Mouse (Mus musculus) cerebellum, adult (tissue): ENCODE measurements around the gene Bloc1s2.
A peak's percentile ranks its signal among the peaks of the same experiment; 100 is the strongest.

ENCODE experiments used
- ATAC-seq: cut with Nextera tagmentation; 2 replicates; pipeline ENCODE4 v1.9.2; 2017; ENCODE audit warnings: mild to moderate bottlenecking, moderate library complexity, mixed read lengths; ENCODE audit not compliant: insufficient number of reproducible peaks, low FRiP score, low TSS enrichment

Bloc1s2 gene

DNA sequence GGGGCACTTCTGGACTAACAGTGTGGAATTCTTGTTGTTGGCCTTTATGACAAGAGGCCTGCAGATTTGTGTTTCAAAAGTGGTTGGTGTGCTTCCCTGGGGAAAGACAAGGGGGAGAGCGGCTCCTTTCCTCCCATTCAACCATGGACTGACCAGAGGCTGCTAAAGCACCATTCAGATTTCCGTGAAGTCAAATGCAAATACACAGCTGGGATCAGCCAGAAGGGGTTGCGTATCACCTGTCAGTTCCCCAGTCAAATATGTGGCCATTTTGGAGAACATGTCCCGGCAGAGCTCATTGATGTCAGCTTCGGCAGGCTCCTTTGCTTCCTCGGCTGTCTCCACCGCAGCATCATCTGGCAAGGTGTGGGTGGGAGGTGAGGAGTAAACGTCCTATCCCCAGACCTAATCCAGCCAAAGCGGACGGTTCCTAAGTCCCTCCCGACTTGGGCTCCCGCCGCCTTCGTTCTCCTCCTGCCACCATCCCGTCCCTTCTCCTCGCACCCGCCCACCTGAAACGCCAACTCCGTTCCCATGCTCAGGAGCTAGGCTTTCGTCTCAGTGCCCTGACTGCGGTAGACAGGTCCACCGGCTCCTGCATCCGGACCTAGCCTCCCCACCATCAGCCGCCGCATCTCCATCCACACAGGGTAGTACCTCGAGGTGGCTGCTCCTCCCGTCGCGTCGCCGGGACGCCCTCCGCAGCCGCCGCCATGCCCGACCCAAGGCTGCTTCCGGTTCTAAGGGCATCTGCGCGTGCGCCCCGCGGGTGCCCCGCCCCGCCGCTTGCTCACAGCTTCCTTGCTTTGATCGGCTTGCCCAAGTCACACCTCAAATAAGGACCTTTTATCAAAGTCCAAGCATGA lies at the start of gene Bloc1s2:
TSS of gene Bloc1s2 (minus strand) at position 745 of the 866 bp plus-strand sequence.
- peak; percentile 88 for ATAC-seq

DNA sequence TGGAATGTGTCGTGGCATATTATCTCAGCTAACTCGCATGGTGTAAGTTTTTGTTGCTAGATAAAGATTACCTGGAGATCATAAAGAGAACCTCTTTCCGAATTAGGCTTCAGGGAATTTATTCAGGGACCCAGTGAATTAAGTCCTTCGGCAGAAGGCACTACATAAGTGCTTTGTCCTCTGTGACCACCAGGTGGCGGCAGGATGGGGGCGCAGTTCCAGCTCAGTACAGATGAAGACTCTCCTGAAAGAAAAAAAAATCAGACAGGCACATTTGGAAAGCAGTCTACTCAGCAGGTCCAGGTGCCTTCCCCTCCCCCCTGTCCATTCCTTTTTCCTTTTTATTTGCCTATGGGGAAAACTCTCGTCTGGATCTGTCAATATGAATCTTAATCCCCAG lies 48.9 kb upstream of the Bloc1s2 start:
- ATAC-seq, result peak; percentile 58; the same call in 1 of the 2 replicates

GRCm38 (mm10) chr19:44193906-44194305 lies 47.7 kb upstream of the Bloc1s2 start:
- ATAC-seq, result no peak

DNA sequence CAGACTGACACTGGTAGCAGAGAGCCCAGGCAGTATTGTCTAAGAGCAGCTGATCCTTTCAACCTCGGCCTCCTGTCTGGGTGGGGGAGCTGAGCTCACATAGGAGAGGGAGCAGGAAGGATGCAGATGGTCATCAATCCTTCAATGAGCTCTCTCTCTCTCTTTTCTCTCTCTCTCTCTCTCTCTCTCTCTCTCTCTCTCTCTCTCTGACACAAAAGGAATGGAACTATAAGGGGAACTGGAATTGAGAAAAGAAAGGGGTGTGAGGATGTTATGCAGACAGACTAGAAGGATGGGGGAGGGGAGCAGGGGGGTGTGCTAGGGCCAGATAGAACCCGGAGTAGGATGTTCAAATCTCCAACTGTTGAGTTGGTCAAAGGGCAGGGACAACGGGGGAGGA lies 46.1 kb upstream of the Bloc1s2 start, which contains the start of gene Pkd2l1:
TSS of gene Pkd2l1 (minus strand) at position 101 of the 400 bp plus-strand sequence.
- ATAC-seq, result no peak

DNA sequence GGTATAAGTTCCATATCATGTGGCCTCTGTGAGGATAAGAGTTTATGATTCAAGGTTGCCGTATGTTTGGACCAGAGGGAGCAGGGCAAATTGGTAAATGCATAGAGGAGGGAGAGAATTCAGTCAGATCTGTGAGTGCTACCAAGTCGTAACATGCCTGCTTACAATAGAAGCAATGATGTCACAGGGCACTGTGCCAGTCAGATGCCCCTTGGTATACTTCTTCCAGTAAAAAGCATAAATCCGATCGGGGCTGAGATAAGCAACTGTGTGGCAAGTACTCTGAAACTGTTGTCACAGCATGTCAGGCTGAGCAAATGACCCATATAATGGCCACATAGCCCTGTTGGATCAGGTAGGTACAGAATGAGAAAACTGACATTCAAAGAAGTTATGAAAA lies 42.8 kb upstream of the Bloc1s2 start:
- no peak for ATAC-seq

GRCm38 (mm10) chr19:44183968-44184367 lies 37.7 kb upstream of the Bloc1s2 start:
- ATAC-seq, result no peak

- no peak for ATAC-seq
These were observed 34.3 kb upstream of the Bloc1s2 start for GRCm38 (mm10) chr19:44180502-44180901.

DNA sequence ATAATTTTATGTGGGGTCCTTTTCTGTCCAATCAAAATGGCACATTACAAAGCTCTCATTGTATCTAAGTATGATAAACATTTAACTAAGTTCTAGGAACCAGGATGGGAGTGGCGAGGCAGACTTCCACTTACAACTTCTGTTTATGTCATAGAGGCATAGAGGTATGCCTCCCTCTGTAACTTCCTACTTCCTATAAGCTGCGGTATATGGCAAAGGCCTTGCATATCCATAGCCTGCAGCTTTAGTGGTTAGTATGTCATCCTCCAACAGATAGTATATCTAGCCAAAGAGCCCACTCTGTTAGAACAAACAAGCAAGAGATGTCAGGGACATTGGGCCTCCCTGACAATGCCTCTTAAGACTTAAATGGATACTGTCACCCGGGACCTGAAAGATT lies 30.5 kb upstream of the Bloc1s2 start:
- ATAC-seq, result no peak

DNA sequence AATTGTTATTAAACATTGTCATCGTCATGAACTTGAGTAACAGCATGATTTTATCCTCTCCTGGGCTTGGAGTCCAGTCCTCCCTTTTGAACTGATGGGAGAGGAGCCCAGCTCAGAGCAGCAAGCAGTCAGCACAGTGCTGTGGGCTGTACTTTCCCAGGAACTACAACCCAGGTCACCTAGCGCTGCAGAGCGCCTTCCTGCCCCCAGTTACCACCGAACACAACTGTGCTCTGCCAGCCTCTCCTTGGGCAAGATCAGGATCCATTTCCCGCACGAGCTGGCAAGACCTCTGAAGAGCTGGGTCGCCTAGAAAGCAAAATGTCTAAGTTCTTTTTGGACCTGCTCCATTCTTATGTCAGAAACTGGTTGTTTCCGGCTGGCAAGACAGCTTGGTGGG lies 28.6 kb upstream of the Bloc1s2 start:
- no peak for ATAC-seq

DNA sequence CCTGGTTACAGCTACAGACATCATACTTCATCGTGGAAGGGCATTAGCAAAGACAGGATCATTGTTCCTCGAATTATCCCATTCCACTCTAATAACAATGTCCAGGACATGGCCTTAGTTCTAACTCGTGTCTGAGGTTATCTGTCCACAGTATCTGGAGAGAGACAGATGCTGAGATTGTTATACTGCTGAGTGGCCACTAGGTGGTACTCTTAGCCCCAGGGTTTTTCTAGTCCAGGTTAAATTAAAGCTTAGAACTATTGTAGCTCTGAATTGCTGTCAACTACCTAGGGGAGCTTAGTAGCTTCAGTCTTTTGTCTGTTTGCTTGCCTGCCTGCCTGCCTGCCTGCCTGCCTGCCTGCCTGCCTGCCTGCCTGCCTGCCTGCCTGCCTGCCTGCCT lies 15.3 kb upstream of the Bloc1s2 start:
- ATAC-seq, result no peak

DNA sequence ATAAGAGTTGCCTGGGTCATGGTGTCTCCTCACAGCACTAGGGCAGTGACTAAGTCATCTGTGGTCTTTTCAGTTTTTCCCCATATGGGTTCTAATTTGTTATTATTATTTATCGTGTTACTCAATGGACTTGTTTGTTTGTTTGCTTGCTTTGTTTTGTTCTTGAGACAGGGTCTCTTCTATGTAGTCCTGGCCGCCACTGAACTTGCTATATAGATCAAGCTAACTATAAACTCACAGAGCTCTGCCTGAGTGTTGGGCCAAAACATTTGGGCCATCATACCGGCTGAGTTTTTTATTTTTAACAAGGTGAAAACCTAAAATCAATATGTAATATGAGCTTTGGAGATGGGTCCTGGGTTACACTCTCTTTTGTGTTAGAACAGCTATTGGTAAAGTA lies 13.1 kb upstream of the Bloc1s2 start:
- ATAC-seq, result no peak

- ATAC-seq, result no peak
These were observed 10.8 kb upstream of the Bloc1s2 start for GRCm38 (mm10) chr19:44157005-44157404.

DNA sequence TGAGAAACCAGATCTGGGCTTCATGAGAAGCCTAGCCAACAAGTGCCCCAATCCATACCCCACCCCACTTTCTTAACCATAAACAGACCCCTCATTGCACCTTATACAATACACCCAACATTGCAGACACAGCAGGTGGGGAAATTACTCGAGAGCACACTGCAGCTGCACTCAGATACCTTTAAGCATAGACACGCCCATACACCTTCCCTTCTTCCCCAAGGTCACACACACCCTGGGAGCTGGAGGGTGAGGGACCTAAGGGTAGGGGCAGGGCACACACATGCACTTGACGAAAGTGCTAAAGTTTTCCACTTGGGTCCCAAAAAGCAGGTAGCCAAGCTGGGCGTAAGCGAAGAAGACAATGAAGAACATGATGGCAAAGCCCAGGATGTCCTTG lies 7.5 kb upstream of the Bloc1s2 start:
- ATAC-seq, result no peak

DNA sequence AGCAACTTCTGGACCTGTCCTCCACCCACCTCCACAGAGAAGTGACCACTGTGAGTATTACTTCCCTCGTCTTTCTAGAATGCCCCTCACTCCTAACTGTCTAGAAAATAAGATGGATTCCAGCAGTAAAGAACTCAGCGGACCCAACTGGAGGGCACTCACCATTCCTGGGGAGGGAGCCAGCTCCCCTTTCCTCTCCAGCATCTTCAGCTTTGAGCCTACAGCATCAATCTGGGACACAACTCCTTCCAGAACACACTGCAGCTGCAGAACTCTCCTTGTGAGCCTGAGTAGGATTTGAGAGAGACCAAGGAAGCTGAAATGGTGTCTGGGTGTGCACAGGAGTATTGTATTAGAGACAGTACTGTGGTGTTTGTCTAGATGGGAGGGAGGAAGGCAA lies 2.7 kb upstream of the Bloc1s2 start:
- ATAC-seq, result no peak

GRCm38 (mm10) chr19:44148345-44148744 lies 2.1 kb upstream of the Bloc1s2 start:
- ATAC-seq, result no peak

DNA sequence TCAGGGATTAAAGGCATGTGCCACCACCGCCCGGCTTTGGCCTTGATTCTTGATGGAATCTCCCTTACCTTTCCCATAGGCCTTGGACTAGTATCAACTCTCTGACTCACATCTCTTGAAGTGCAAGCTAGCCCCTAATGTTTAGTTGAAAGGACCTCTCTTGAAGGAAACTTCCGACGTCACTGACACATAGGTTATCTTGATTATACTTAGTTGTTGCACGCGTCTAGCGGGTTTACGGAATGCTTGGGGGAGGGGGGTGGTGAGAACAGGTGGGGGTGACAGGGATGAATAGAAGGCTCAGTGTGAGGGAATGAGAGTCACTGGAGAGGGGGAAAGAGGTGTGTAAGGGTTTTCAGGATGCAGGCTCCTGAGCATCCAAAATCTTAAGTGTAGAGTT lies 705 bp upstream of the Bloc1s2 start:
- ATAC-seq, result no peak

DNA sequence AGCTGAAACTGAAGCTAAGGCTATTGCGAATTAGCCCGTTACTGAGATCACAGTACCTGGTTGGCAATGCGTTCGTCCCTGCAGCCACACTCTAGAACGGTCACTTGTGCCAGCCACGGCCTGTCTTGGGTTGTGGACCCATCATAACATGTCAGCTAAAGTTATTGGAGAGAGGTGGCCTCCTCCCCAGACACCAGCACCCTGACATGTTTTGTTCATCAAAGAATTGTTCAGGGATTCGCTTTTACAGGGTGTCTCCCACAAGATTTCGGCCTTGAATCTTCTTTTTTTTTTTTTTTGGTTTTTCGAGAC lies 278 bp upstream of the Bloc1s2 start:
- peak; percentile 38; the same call in 1 of the 2 replicates for ATAC-seq

- no peak for ATAC-seq
These were observed 1.9 kb downstream of the Bloc1s2 start for GRCm38 (mm10) chr19:44144366-44144765.

DNA sequence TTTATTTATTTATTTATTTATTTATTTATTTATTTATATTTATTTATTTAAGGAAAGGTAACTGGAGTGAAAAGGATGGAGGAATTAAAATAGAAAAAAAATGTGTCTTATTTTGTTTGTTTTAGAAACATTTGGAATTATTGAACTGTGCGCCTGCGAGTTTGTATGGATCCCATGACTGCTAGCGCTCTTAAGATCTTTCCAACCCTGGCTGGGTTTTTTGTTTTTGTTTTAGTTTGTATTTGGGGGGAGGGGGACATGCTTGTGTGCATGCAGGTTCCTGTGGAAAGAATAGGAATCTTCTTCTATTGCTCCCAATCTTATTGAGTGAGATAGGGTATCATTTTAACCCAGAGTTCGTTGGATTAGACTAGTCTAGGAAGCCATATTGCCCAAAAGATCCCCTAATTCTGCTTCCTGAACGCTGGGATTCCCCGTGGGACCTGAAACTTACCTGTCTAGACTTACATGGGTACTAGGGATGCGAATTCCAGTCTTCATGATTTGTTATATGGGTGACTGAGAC lies 10.2 kb downstream of the Bloc1s2 start:
- ATAC-seq, result no peak

GRCm38 (mm10) chr19:44135072-44135959 lies 10.9 kb downstream of the Bloc1s2 start, which contains the start of gene Cwf19l1:
Cwf19l1 (minus strand) TSS chr19:44135876.
- ATAC-seq, result peak; percentile 70

DNA sequence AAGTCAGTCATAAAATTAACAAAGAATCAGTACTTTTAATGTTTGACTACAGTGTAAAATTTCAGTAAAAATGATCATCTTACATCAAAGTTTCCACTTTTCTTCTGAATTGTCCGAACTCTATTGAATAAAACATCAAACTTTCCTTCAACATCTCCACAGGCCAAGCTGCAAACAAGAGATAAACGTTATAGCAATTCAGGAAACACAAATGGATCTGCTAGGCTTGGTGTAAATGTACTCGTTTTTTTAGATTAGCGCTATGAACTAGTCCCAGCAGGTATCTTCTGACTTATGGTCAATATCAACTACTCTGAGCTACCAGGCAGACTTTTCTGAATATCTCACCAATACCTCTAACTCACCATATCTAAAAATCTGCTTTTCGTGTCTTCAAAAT lies 13.3 kb downstream of the Bloc1s2 start:
- no peak for ATAC-seq
